Comparison of ENCODE assay signal across 8 mouse cellular contexts in genomic region chr2:163418841-163419345, GRCm38 (mm10). TPM values are rescaled to one million over a fixed set of nuclear protein-coding genes. Genes with fewer than 3 reads are reported as not detected.
A peak's percentile ranks its signal among the peaks of the same experiment; 100 is the strongest.
DNase-seq lines count a peak whose midpoint lies in the region; ATAC-seq and TF ChIP-seq lines count a peak whose summit lies in the region.

No protein-coding gene starts in this region.

- H3K36me3 ChIP-seq in lung, embryonic 15.5 days = peaks cover 10% of the 10 kb centered on the region
- H3K36me3 ChIP-seq in forebrain, postnatal 0 days (ENCODE audit: insufficient read depth) = peaks cover 11% of the 10 kb centered on the region; the same call in 1 of the 2 replicates
- H3K36me3 ChIP-seq in limb, embryonic 12.5 days = peaks cover 16% of the 10 kb centered on the region
- H3K36me3 ChIP-seq in midbrain, embryonic 16.5 days (ENCODE audit: control insufficient read depth, insufficient read depth, low read length) = peaks cover 2% of the 10 kb centered on the region

- H3K4me1 ChIP-seq in lung, embryonic 15.5 days = peaks cover 25% of the 10 kb centered on the region
- peaks cover 21% of the 10 kb centered on the region for H3K4me1 ChIP-seq in bone marrow macrophage, adult 2 months (ENCODE audit: control insufficient read depth, insufficient read depth, low read length)
- peaks cover 22% of the 10 kb centered on the region for H3K4me1 ChIP-seq in forebrain, postnatal 0 days (ENCODE audit: insufficient read depth)
- peaks cover 19% of the 10 kb centered on the region for H3K4me1 ChIP-seq in limb, embryonic 12.5 days (replicated peaks)
- peaks cover 25% of the 10 kb centered on the region for H3K4me1 ChIP-seq in midbrain, embryonic 16.5 days (ENCODE audit: control insufficient read depth, insufficient read depth, low read length)

- H3K4me3 ChIP-seq in lung, embryonic 15.5 days = peak overlapping the region; percentile 74
- H3K4me3 ChIP-seq in bone marrow macrophage, adult 2 months (ENCODE audit: insufficient read depth, low read length) = peak overlapping the region; percentile 89
- peak overlapping the region; percentile 77 for H3K4me3 ChIP-seq in forebrain, postnatal 0 days (ENCODE audit: low read depth, low read length)
- peak overlapping the region; percentile 99 for H3K4me3 ChIP-seq in limb, embryonic 12.5 days (replicated peaks)
- H3K4me3 ChIP-seq in midbrain, embryonic 16.5 days (ENCODE audit: low read depth, low read length) = peak overlapping the region; percentile 90

- whole genome bisulfite sequencing in lung, embryonic 15.5 days = under 1% methylated on average over 50 of the region's 50 CpGs
- WGBS in forebrain, postnatal 0 days = 1% methylated on average over 46 of the region's 50 CpGs
- WGBS in limb, embryonic 12.5 days = under 1% methylated on average over 50 of the region's 50 CpGs
- WGBS in midbrain, embryonic 16.5 days = under 1% methylated on average over 47 of the region's 50 CpGs

- peak overlapping the region; percentile 73 for H3K4me2 ChIP-seq in lung, embryonic 15.5 days
- H3K4me2 ChIP-seq in forebrain, postnatal 0 days (ENCODE audit: low read depth) = peak overlapping the region; percentile 90
- peak overlapping the region; percentile 77 for H3K4me2 ChIP-seq in limb, embryonic 12.5 days
- H3K4me2 ChIP-seq in midbrain, embryonic 16.5 days (ENCODE audit: low read length) = peak overlapping the region; percentile 83

- no peaks in the 10 kb centered on the region for H3K9me3 ChIP-seq in lung, embryonic 15.5 days
- no peaks in the 10 kb centered on the region for H3K9me3 ChIP-seq in forebrain, postnatal 0 days (ENCODE audit: low read length)
- H3K9me3 ChIP-seq in limb, embryonic 12.5 days = no peaks in the 10 kb centered on the region
- no peaks in the 10 kb centered on the region for H3K9me3 ChIP-seq in midbrain, embryonic 16.5 days (replicated peaks; ENCODE audit: control insufficient read depth, low read length, poor library complexity, severe bottlenecking)

- TF ChIP-seq CTCF in bone marrow macrophage, adult 2 months (IDR thresholded peaks at IDR 0.05; ENCODE audit: low read depth, low read length) = no peak
- TF ChIP-seq CTCF in forebrain, postnatal 0 days (IDR thresholded peaks at IDR 0.05; ENCODE audit: low read depth) = no peak

- peak overlapping the region; percentile 75 for H3K9ac ChIP-seq in lung, embryonic 15.5 days
- H3K9ac ChIP-seq in forebrain, postnatal 0 days = peak overlapping the region; percentile 68
- H3K9ac ChIP-seq in limb, embryonic 12.5 days (replicated peaks) = peak overlapping the region; percentile 88
- peak overlapping the region; percentile 83 for H3K9ac ChIP-seq in midbrain, embryonic 16.5 days (ENCODE audit: low read depth, low read length)

- DNase-seq in lung, postnatal 25 days (ENCODE audit: low spot score) = no peak
- DNase-seq in forebrain, postnatal 0 days = no peak
- no peak for DNase-seq in Muller cell, postnatal 12 days (ENCODE audit: inconsistent ontology term)
- no peak for DNase-seq in left cerebral cortex, adult 11 months (ENCODE audit: low spot score)

- no peaks in the 10 kb centered on the region for H3K27me3 ChIP-seq in lung, embryonic 15.5 days
- H3K27me3 ChIP-seq in forebrain, postnatal 0 days (ENCODE audit: insufficient read depth, low read length) = no peaks in the 10 kb centered on the region
- no peaks in the 10 kb centered on the region for H3K27me3 ChIP-seq in limb, embryonic 12.5 days
- H3K27me3 ChIP-seq in midbrain, embryonic 16.5 days (ENCODE audit: control insufficient read depth, insufficient read depth, low read depth, low read length) = no peaks in the 10 kb centered on the region

- ATAC-seq in lung, embryonic 15.5 days (ENCODE audit: borderline replicate concordance, extremely low read depth, low FRiP score, low TSS enrichment) = peak; percentile 54
- peak; percentile 19 for ATAC-seq in forebrain, postnatal 0 days
- ATAC-seq in limb, embryonic 12.5 days (ENCODE audit: insufficient number of reproducible peaks, insufficient read depth, low FRiP score, low TSS enrichment, low read depth) = peak; percentile 8; the same call in 1 of the 2 replicates
- ATAC-seq in midbrain, embryonic 16.5 days = peak; percentile 15

- H3K27ac ChIP-seq in lung, embryonic 15.5 days = peak overlapping the region; percentile 78
- peak overlapping the region; percentile 95 for H3K27ac ChIP-seq in bone marrow macrophage, adult 2 months (ENCODE audit: insufficient read depth, low read depth, low read length)
- H3K27ac ChIP-seq in forebrain, postnatal 0 days (ENCODE audit: low read depth, low read length) = peak overlapping the region; percentile 59
- H3K27ac ChIP-seq in limb, embryonic 12.5 days = peak overlapping the region; percentile 82
- peak overlapping the region; percentile 72 for H3K27ac ChIP-seq in midbrain, embryonic 16.5 days (ENCODE audit: low read length)

- TF ChIP-seq POLR2A in bone marrow macrophage, adult 2 months (IDR thresholded peaks at IDR 0.05; ENCODE audit: borderline replicate concordance, low read depth, low read length) = no peak

RNA-seq across cellular contexts. Expression of gene Oser1, which starts 5.6 kb away (rescaled TPM):
- polyA plus RNA-seq in lung, embryonic 15.5 days (2015; fragmentation: Nextera tagmentation; extraction: Ambion mirVana) = 90.1 and 94.5 TPM in 2 replicates
- 68.5 and 74.8 TPM in 2 replicates for polyA plus RNA-seq in bone marrow macrophage, adult 2 months (2012; ENCODE audit: insufficient read depth, insufficient read length, missing spikeins)
- 25.2 and 26.6 TPM in 2 replicates for total RNA-seq in forebrain, postnatal 0 days (2014; rRNA removed)
- polyA plus RNA-seq in forebrain, postnatal 0 days (2015; fragmentation: Nextera tagmentation; extraction: Ambion mirVana) = 52.4 and 57.3 TPM in 2 replicates
- polyA plus RNA-seq in limb, embryonic 12.5 days (2016; fragmentation: Nextera tagmentation; extraction: Ambion mirVana) = 85.1 and 91.8 TPM in 2 replicates
- 75.8 and 80.0 TPM in 2 replicates for polyA plus RNA-seq in midbrain, embryonic 16.5 days (2015; fragmentation: Nextera tagmentation; extraction: Ambion mirVana)

RNA-seq across cellular contexts. Expression of gene Gdap1l1, which starts 19.4 kb away (rescaled TPM):
- 0.62 and 1.3 TPM in 2 replicates for polyA plus RNA-seq in lung, embryonic 15.5 days (2015; fragmentation: Nextera tagmentation; extraction: Ambion mirVana)
- 0.63 and 0.89 TPM in 2 replicates for polyA plus RNA-seq in bone marrow macrophage, adult 2 months (2012; ENCODE audit: insufficient read depth, insufficient read length, missing spikeins)
- 95.2 and 106 TPM in 2 replicates for total RNA-seq in forebrain, postnatal 0 days (2014; rRNA removed)
- polyA plus RNA-seq in forebrain, postnatal 0 days (2015; fragmentation: Nextera tagmentation; extraction: Ambion mirVana) = 123 and 134 TPM in 2 replicates
- 0.40 and 0.59 TPM in 2 replicates for polyA plus RNA-seq in limb, embryonic 12.5 days (2016; fragmentation: Nextera tagmentation; extraction: Ambion mirVana)
- 145 and 148 TPM in 2 replicates for polyA plus RNA-seq in midbrain, embryonic 16.5 days (2015; fragmentation: Nextera tagmentation; extraction: Ambion mirVana)

RNA-seq across cellular contexts. Expression of gene Jph2, which starts 21.1 kb away (rescaled TPM):
- 6.9 and 7.7 TPM in 2 replicates for polyA plus RNA-seq in lung, embryonic 15.5 days (2015; fragmentation: Nextera tagmentation; extraction: Ambion mirVana)
- not detected in 2 replicates for polyA plus RNA-seq in bone marrow macrophage, adult 2 months (2012; ENCODE audit: insufficient read depth, insufficient read length, missing spikeins)
- 0.69 and 1.9 TPM in 2 replicates for total RNA-seq in forebrain, postnatal 0 days (2014; rRNA removed)
- polyA plus RNA-seq in forebrain, postnatal 0 days (2015; fragmentation: Nextera tagmentation; extraction: Ambion mirVana) = 0.40 and 0.82 TPM in 2 replicates
- 1.6 and 2.2 TPM in 2 replicates for polyA plus RNA-seq in limb, embryonic 12.5 days (2016; fragmentation: Nextera tagmentation; extraction: Ambion mirVana)
- 0.82 and 1.1 TPM in 2 replicates for polyA plus RNA-seq in midbrain, embryonic 16.5 days (2015; fragmentation: Nextera tagmentation; extraction: Ambion mirVana)

RNA-seq across cellular contexts. Expression of gene Fitm2, which starts 53.5 kb away (rescaled TPM):
- polyA plus RNA-seq in lung, embryonic 15.5 days (2015; fragmentation: Nextera tagmentation; extraction: Ambion mirVana) = 9.7 and 10.1 TPM in 2 replicates
- 2.0 and 2.6 TPM in 2 replicates for polyA plus RNA-seq in bone marrow macrophage, adult 2 months (2012; ENCODE audit: insufficient read depth, insufficient read length, missing spikeins)
- 16.2 and 25.8 TPM in 2 replicates for total RNA-seq in forebrain, postnatal 0 days (2014; rRNA removed)
- 8.9 and 11.7 TPM in 2 replicates for polyA plus RNA-seq in forebrain, postnatal 0 days (2015; fragmentation: Nextera tagmentation; extraction: Ambion mirVana)
- polyA plus RNA-seq in limb, embryonic 12.5 days (2016; fragmentation: Nextera tagmentation; extraction: Ambion mirVana) = 10.2 TPM in 2 replicates
- 16.9 and 17.5 TPM in 2 replicates for polyA plus RNA-seq in midbrain, embryonic 16.5 days (2015; fragmentation: Nextera tagmentation; extraction: Ambion mirVana)

Comparison
In these comparisons a context has a peak if more than half of its experiments do, and no peak if none do; other contexts are left out.
1. RNA of gene Gdap1l1, which starts 19.4 kb away (polyA plus RNA-seq): 145 to 148 TPM in midbrain, embryonic 16.5 days and 123 to 134 TPM in forebrain, postnatal 0 days; 0.62 to 1.3 TPM in lung, embryonic 15.5 days, 0.63 to 0.89 TPM in bone marrow macrophage, adult 2 months and 0.40 to 0.59 TPM in limb, embryonic 12.5 days; every median in the first group is over 10 times any median in the second.
2. Peak in every context shown above with its lines, with median percentiles within 50 percentile points of each other: ATAC-seq, H3K27ac ChIP-seq, H3K4me2 ChIP-seq, H3K4me3 ChIP-seq and H3K9ac ChIP-seq.